Mouse (Mus musculus): ENCODE data around the gene Pla2g4e.
"Not testable (repeated sequence)": the region's sequence is repeated elsewhere in the genome, so short reads cannot be mapped to it uniquely, and the experiment has no call there.

The Pla2g4e gene

GRCm38 (mm10) chr2:120244679-120245420 is at the start of gene Pla2g4e:
Gene Pla2g4e, minus strand, starts transcription at chr2:120245335.
- no peak for DNase-seq (ENCODE audit: low read depth, low spot score)

- DNase-seq (ENCODE audit: low read depth, low spot score) = no peak
These were observed 46.4 kb upstream of the Pla2g4e start for GRCm38 (mm10) chr2:120291471-120292078.

GRCm38 (mm10) chr2:120288995-120289394 is 43.9 kb upstream of the Pla2g4e start, which contains the start of gene Pla2g4d:
Gene Pla2g4d, minus strand, starts transcription at chr2:120289197.
- DNase-seq (ENCODE audit: low read depth, low spot score) = no peak

GRCm38 (mm10) chr2:120288401-120288800 is 43.3 kb upstream of the Pla2g4e start:
- no peak for DNase-seq (ENCODE audit: low read depth, low spot score)

- no peak for DNase-seq (ENCODE audit: low read depth, low spot score)
These were observed 40.5 kb upstream of the Pla2g4e start for GRCm38 (mm10) chr2:120285639-120286038.

GRCm38 (mm10) chr2:120284705-120285104 is 39.6 kb upstream of the Pla2g4e start:
- no peak for DNase-seq (ENCODE audit: low read depth, low spot score)

GRCm38 (mm10) chr2:120284094-120284493 is 39.0 kb upstream of the Pla2g4e start:
- no peak for DNase-seq (ENCODE audit: low read depth, low spot score)

GRCm38 (mm10) chr2:120283550-120283949 is 38.4 kb upstream of the Pla2g4e start:
- DNase-seq (ENCODE audit: low read depth, low spot score) = no peak

GRCm38 (mm10) chr2:120281221-120281620 is 36.1 kb upstream of the Pla2g4e start:
- no peak for DNase-seq (ENCODE audit: low read depth, low spot score)

GRCm38 (mm10) chr2:120279961-120280360 is 34.8 kb upstream of the Pla2g4e start:
- peak; percentile 63 for DNase-seq (ENCODE audit: low read depth, low spot score)

- DNase-seq (ENCODE audit: low read depth, low spot score) = no peak
These were observed 31.8 kb upstream of the Pla2g4e start for GRCm38 (mm10) chr2:120276951-120277350.

- peak; percentile 87 for DNase-seq (ENCODE audit: low read depth, low spot score)
These were observed 23.5 kb upstream of the Pla2g4e start for GRCm38 (mm10) chr2:120268635-120269034.

- no peak for DNase-seq (ENCODE audit: low read depth, low spot score)
These were observed 20.4 kb upstream of the Pla2g4e start for GRCm38 (mm10) chr2:120265523-120265922.

- no peak for DNase-seq (ENCODE audit: low read depth, low spot score)
These were observed 19.7 kb upstream of the Pla2g4e start for GRCm38 (mm10) chr2:120264858-120265257.

- DNase-seq (ENCODE audit: low read depth, low spot score) = no peak
These were observed 17.7 kb upstream of the Pla2g4e start for GRCm38 (mm10) chr2:120262876-120263275.

- no peak for DNase-seq (ENCODE audit: low read depth, low spot score)
These were observed 16.2 kb upstream of the Pla2g4e start for GRCm38 (mm10) chr2:120261346-120261745.

GRCm38 (mm10) chr2:120256259-120256658 is 11.1 kb upstream of the Pla2g4e start:
- no peak for DNase-seq (ENCODE audit: low read depth, low spot score)

GRCm38 (mm10) chr2:120252644-120253043 is 7.5 kb upstream of the Pla2g4e start:
- DNase-seq (ENCODE audit: low read depth, low spot score) = no peak

- DNase-seq (ENCODE audit: low read depth, low spot score) = no peak
These were observed 384 bp upstream of the Pla2g4e start for GRCm38 (mm10) chr2:120245421-120246016.

- DNase-seq (ENCODE audit: low read depth, low spot score) = peak; percentile 86
These were observed 1.1 kb downstream of the Pla2g4e start for GRCm38 (mm10) chr2:120243995-120244394.

- no peak for DNase-seq (ENCODE audit: low read depth, low spot score)
These were observed 2.2 kb downstream of the Pla2g4e start for GRCm38 (mm10) chr2:120242791-120243467.

GRCm38 (mm10) chr2:120238733-120239132 is 6.4 kb downstream of the Pla2g4e start:
- DNase-seq (ENCODE audit: low read depth, low spot score) = not testable (repeated sequence)
